12 mouse cellular contexts compared by ENCODE assay signal in genomic region chr6:45648419-45648818, GRCm38 (mm10).
"Had no signal": no experiment of that assay in that cellular context is flagged by ENCODE, and none has a peak within 500 bp of the region (broad histone marks: within the 10 kb centered on the region; RNA-seq: fewer than 3 reads in every experiment).

No protein-coding gene starts in this region.

- DNase-seq: kidney, adult 18-20 months; kidney, adult 9 months; kidney, postnatal 14 days; kidney, postnatal 4 days; liver, embryonic 13.5 days; lung, adult 2 months; lung, postnatal 14 days; lung, postnatal 4 days; midbrain, embryonic 14.5 days; thymus, postnatal 36 days had no signal

- H3K4me1 ChIP-seq: liver, embryonic 13.5 days had no signal

- H3K27me3 ChIP-seq: liver, embryonic 13.5 days had no signal

- H3K9ac ChIP-seq: liver, embryonic 13.5 days had no signal

- H3K4me2 ChIP-seq: liver, embryonic 13.5 days; midbrain, embryonic 11.5 days had no signal

- H3K4me3 ChIP-seq: liver, embryonic 13.5 days had no signal

- H3K36me3 ChIP-seq: liver, embryonic 13.5 days had no signal

- H3K27ac ChIP-seq: liver, embryonic 13.5 days; stomach, postnatal 0 days had no signal

- H3K9me3 ChIP-seq: liver, embryonic 13.5 days had no signal
